Comparison of ENCODE assay signal across 15 mouse cellular contexts in genomic region chr16:13239544-13239943, GRCm38 (mm10). TPM values are rescaled to one million over a fixed set of nuclear protein-coding genes. Genes with fewer than 3 reads are reported as not detected.
A peak's percentile ranks its signal among the peaks of the same experiment; 100 is the strongest.
DNase-seq lines count a peak whose midpoint lies in the region.
"Had no signal": no experiment of that assay in that cellular context is flagged by ENCODE, and none has a peak within 500 bp of the region (broad histone marks: within the 10 kb centered on the region; RNA-seq: fewer than 3 reads in every experiment).

No protein-coding gene starts in this region.

- H3K4me3 ChIP-seq in macrophage (ENCODE audit: inconsistent target), result no peak overlapping the region
- H3K4me3 ChIP-seq: embryonic facial prominence, embryonic 13.5 days; hindbrain, embryonic 15.5 days; limb, embryonic 15.5 days; midbrain, embryonic 12.5 days had no signal

- H3K79me2 ChIP-seq in macrophage (ENCODE audit: inconsistent target), result no peaks in the 10 kb centered on the region

- no peaks in the 10 kb centered on the region for H3K36me3 ChIP-seq in macrophage (ENCODE audit: inconsistent target)
- H3K36me3 ChIP-seq: embryonic facial prominence, embryonic 13.5 days; hindbrain, embryonic 15.5 days; limb, embryonic 15.5 days; midbrain, embryonic 12.5 days had no signal

- peak; percentile 93 for DNase-seq in heart, adult 11 months
- no peak for DNase-seq in heart, postnatal 4 days
- DNase-seq in adrenal gland, postnatal 10 days, result peak; percentile 59
- DNase-seq in gastrocnemius, postnatal 25 days, result peak; percentile 69
- DNase-seq in Muller cell, postnatal 12 days (ENCODE audit: inconsistent ontology term), result no peak
- DNase-seq in thymus, postnatal 25 days, result no peak
- DNase-seq: cerebellum, adult 9-11 months; heart, postnatal 14 days; kidney, adult 8-10 months; kidney, postnatal 4 days had no signal

- WGBS in macrophage (ENCODE audit: missing documents), result 63% methylated on average over 2 of the region's 2 CpGs

- peak overlapping the region; percentile 70 for H3K27ac ChIP-seq in macrophage
- H3K27ac ChIP-seq: embryonic facial prominence, embryonic 13.5 days; hindbrain, embryonic 15.5 days; limb, embryonic 15.5 days; midbrain, embryonic 12.5 days had no signal

RNA-seq across cellular contexts. Expression of gene Mrtfb, which starts 16.7 kb away (rescaled TPM):
- 10 to 100 TPM; 29.9 to 30.4 TPM for total RNA-seq in heart, postnatal 4 days (2021)
- total RNA-seq in adrenal gland, postnatal 10 days (2021), result 10 to 100 TPM; 28.8 to 34.0 TPM
- 10 to 100 TPM; 18.8 to 20.7 TPM for total RNA-seq in gastrocnemius, postnatal 25 days (2021)
- 100 to 1,000 TPM in 1 of 26 experiments, 10 to 100 TPM in 25; 39.0 to 112 (median 57.9) TPM for total RNA-seq in macrophage (2018; cell fraction: chromatin; rRNA removed)
- 10 to 100 TPM; 23.1 to 40.5 (median 28.4) TPM for total RNA-seq in macrophage (2018; cell fraction: cytosol; rRNA removed)
- 10 to 100 TPM; 29.6 to 91.0 (median 45.3) TPM for total RNA-seq in macrophage (2018; cell fraction: nucleus; rRNA removed)
- 15.0 to 27.0 TPM (median 21.2 TPM) in 3 replicates for polyA plus RNA-seq in macrophage (2018)

Comparison
In these comparisons a context has a peak if more than half of its experiments do, and no peak if none do; other contexts are left out.
1. DNase-seq: peak in heart, adult 11 months (single experiment), adrenal gland, postnatal 10 days (single experiment) and gastrocnemius, postnatal 25 days (single experiment); none in heart, postnatal 4 days (single experiment), Muller cell, postnatal 12 days (single experiment) and thymus, postnatal 25 days (single experiment).